Mouse (Mus musculus) midbrain, postnatal 0 days (tissue): ENCODE measurements around the gene Derl3. TPM values are rescaled to one million over a fixed set of nuclear protein-coding genes. Genes with fewer than 3 reads are reported as not detected.

Experiments used
- ATAC-seq: fragments of 200-750 bp; cut with Nextera tagmentation; 2 replicates; pipeline ENCODE4 v1.8.0; 2017; ENCODE audit warnings: moderate number of reproducible peaks, mild to moderate bottlenecking, moderate TSS enrichment, moderate library complexity; ENCODE audit not compliant: low FRiP score
- DNase-seq: peaks from one replicate; pipeline ENCODE4 v3.0.0-alpha.2; 2015; ENCODE audit warnings: low spot score
- H3K27ac ChIP-seq: fragments of 300-500 bp; sonication (generic); 2 replicates; pipeline ENCODE4 v1.5.1; 2014; ENCODE audit warnings: low read depth, mild to moderate bottlenecking, low read length, mixed read lengths
- H3K27me3 ChIP-seq: fragments of 300-500 bp; sonication (generic); 2 replicates; pipeline ENCODE4 v1.6.1; 2014; ENCODE audit warnings: low read length, control low read depth, mixed read lengths; ENCODE audit not compliant: insufficient read depth
- H3K36me3 ChIP-seq: fragments of 300-500 bp; sonication (generic); 2 replicates; pipeline ENCODE4 v1.6.1; 2014; ENCODE audit warnings: low read length, control low read depth, mixed read lengths; ENCODE audit not compliant: insufficient read depth
- H3K4me1 ChIP-seq: fragments of 300-500 bp; sonication (generic); 2 replicates; pipeline ENCODE4 v1.6.1; 2014; ENCODE audit warnings: mild to moderate bottlenecking, control low read depth, antibody characterized with exemption, low read length, mixed read lengths; ENCODE audit not compliant: insufficient read depth
- H3K4me2 ChIP-seq: fragments of 300-500 bp; sonication (generic); 2 replicates; pipeline ENCODE4 v1.6.1; 2014; ENCODE audit warnings: low read depth, mild to moderate bottlenecking, low read length, mixed read lengths; ENCODE audit not compliant: poor library complexity, severe bottlenecking
- H3K4me3 ChIP-seq: fragments of 300-500 bp; sonication (generic); 2 replicates; pipeline ENCODE4 v1.5.1; 2014; ENCODE audit warnings: low read depth, mild to moderate bottlenecking, low read length, moderate library complexity
- H3K9ac ChIP-seq: fragments of 300-500 bp; sonication (generic); replicated peaks from 2 replicates; pipeline ENCODE4 v1.6.1; 2014; ENCODE audit warnings: mild to moderate bottlenecking, low read length, moderate library complexity, mixed read lengths; ENCODE audit not compliant: poor library complexity, severe bottlenecking
- H3K9me3 ChIP-seq: fragments of 300-500 bp; sonication (generic); 2 replicates; pipeline ENCODE4 v1.6.1; 2016; ENCODE audit warnings: low read length, control low read depth
- CTCF ChIP-seq: IDR thresholded peaks from 2 replicates; pipeline ENCODE4 v1.5.1; 2016; ENCODE audit warnings: antibody characterized with exemption, mild to moderate bottlenecking
- WGBS: fragments of 180-500 bp; shearing (Covaris S2); extraction: QIAGEN DNeasy Blood & Tissue Kit; methylation state at CpG from one replicate; pipeline ENCODE4 v1.1.7; 2014; 5-methylcytosine and 5-hydroxymethylcytosine counted together
- polyA plus RNA-seq: library from polyadenylated mRNA; unstranded; fragments of >200 nt; fragmentation: Nextera tagmentation; extraction: Ambion mirVana; gene quantifications from 2 replicates; pipeline ENCODE4 v1.2.1, GENCODE M21; 2015
- total RNA-seq: library from RNA; depleted of rRNA; stranded (reverse); fragments of >200 nt; gene quantifications from 2 replicates; pipeline ENCODE4 v1.2.3, GENCODE M21; 2014

Gene Derl3
- total and polyA plus RNA-seq, 2 experiments from 2014 or later: 1.4 TPM

- TF ChIP-seq CTCF: peak; percentile 1; the same call in 1 of the 2 replicates
- peak overlapping the region; percentile 91 for H3K9ac ChIP-seq
- peaks cover 6% of the 10 kb centered on the region; the same call in 1 of the 2 replicates for H3K36me3 ChIP-seq
- peak overlapping the region; percentile 93 for H3K27ac ChIP-seq
- H3K27me3 ChIP-seq: no peaks in the 10 kb centered on the region
- H3K4me2 ChIP-seq: peak overlapping the region; percentile 71
- ATAC-seq (peak; percentile 55), DNase-seq (peak; percentile 36)
- H3K4me3 ChIP-seq: peak overlapping the region; percentile 81
- WGBS: 5% methylated on average over 22 of the region's 22 CpGs
- H3K9me3 ChIP-seq: no peaks in the 10 kb centered on the region
- H3K4me1 ChIP-seq: peaks cover 7% of the 10 kb centered on the region; the same call in 1 of the 2 replicates
Measured at GRCm38 (mm10) chr10:75921726-75922560, 28.7 kb downstream of the Derl3 start.

DNA sequence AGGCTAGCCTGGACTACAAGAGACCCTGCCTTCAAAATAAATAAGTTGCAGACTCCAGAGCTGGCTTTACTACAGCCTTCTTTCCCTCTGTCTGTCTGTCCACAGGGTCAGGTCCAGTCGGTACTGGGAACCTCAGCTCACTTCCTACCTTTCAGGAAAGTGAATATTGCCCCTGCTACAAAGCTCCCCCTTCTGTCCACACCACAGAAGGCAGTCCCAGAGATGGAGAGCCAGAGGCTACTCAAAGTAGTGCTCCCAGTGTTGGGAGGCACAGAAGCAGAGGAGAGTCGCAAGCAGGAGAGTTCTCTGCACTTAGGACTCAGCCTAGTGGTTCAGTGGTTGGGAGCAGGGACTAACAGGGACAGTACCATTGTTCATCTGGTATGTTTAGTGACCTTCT is 31.1 kb downstream of the Derl3 start:
- Histone ChIP-seq H3K4me2 (no peak overlapping the region), H3K27me3 (no peaks in the 10 kb centered on the region), H3K36me3 (peaks cover 6% of the 10 kb centered on the region; the same call in 1 of the 2 replicates), H3K4me3 (no peak overlapping the region), H3K27ac (no peak overlapping the region), H3K9me3 (no peaks in the 10 kb centered on the region), H3K9ac (no peak overlapping the region), H3K4me1 (peaks cover 4% of the 10 kb centered on the region; the same call in 1 of the 2 replicates)
- WGBS: 68% methylated on average over 2 of the region's 2 CpGs
- ATAC-seq (no peak), DNase-seq (no peak)
- TF ChIP-seq CTCF: peak; percentile 23

DNA sequence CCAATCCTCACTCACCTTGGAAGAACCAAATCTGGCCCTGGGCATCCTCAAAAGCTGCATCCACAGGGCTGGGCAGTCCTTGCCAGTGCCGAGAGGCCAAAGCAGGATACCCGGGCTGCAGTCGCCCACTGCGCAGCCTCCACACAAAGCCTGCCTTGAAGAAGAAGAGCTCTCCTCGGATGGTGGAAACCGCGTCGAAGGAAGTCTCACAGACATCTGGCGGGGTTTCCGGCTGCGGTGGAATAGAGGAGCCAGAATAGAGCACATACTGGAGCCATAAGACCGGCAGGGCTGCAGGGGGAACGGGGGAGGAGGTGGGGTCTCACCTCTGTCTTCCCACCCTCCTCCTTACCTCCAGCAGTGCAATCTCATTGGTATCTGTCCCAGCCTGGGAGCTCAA is 33.2 kb downstream of the Derl3 start:
- Histone ChIP-seq H3K9me3 (no peaks in the 10 kb centered on the region), H3K36me3 (peaks cover 6% of the 10 kb centered on the region; the same call in 1 of the 2 replicates), H3K27me3 (no peaks in the 10 kb centered on the region), H3K4me2 (no peak overlapping the region), H3K4me1 (peaks cover 4% of the 10 kb centered on the region; the same call in 1 of the 2 replicates), H3K9ac (no peak overlapping the region), H3K4me3 (no peak overlapping the region), H3K27ac (no peak overlapping the region)
- ATAC-seq (no peak), DNase-seq (no peak)
- no peak for TF ChIP-seq CTCF
- 79% methylated on average over 13 of the region's 13 CpGs for WGBS

GRCm38 (mm10) chr10:75930304-75930703 is 37.1 kb downstream of the Derl3 start:
- H3K27ac ChIP-seq: no peak overlapping the region
- H3K9ac ChIP-seq: no peak overlapping the region
- no peaks in the 10 kb centered on the region for H3K9me3 ChIP-seq
- no peak for TF ChIP-seq CTCF
- H3K36me3 ChIP-seq: peaks cover 6% of the 10 kb centered on the region; the same call in 1 of the 2 replicates
- ATAC-seq (no peak), DNase-seq (no peak)
- no peaks in the 10 kb centered on the region for H3K4me1 ChIP-seq
- H3K27me3 ChIP-seq: no peaks in the 10 kb centered on the region
- H3K4me2 ChIP-seq: no peak overlapping the region
- WGBS: 26% methylated on average over 6 of the region's 6 CpGs
- H3K4me3 ChIP-seq: no peak overlapping the region

DNA sequence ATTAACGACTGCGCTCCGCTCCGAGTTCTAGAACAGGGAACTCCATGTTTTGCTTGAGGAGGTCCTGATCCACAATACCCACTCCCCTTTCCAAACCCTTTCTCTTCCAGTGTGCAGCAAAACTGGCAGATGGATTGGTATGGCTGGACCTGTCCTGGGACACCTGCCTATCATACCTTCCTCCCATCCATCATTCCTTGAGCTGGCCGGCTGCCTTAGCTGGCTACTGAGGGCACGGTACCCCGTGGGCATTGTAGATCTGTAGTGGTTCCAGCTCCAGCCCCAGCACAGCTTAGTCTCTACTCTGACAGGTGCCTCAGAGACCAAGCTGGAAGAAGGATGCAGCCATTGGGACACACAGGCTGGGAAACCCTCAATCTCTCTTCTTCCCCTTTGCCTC is 38.1 kb downstream of the Derl3 start:
- Histone ChIP-seq H3K4me1 (no peaks in the 10 kb centered on the region), H3K36me3 (peaks cover 2% of the 10 kb centered on the region; the same call in 1 of the 2 replicates), H3K4me3 (peak overlapping the region; percentile 39; the same call in 1 of the 2 replicates), H3K4me2 (peak overlapping the region; percentile 85), H3K27ac (no peak overlapping the region), H3K9me3 (no peaks in the 10 kb centered on the region), H3K9ac (peak overlapping the region; percentile 61; the same call in 1 of the 2 replicates), H3K27me3 (no peaks in the 10 kb centered on the region)
- DNase-seq: no peak
- no peak for ATAC-seq
- no peak for TF ChIP-seq CTCF
- 23% methylated on average over 7 of the region's 7 CpGs for WGBS

- Histone ChIP-seq H3K4me2 (peak overlapping the region; percentile 85), H3K27ac (no peak overlapping the region), H3K9ac (peak overlapping the region; percentile 61), H3K36me3 (no peaks in the 10 kb centered on the region), H3K27me3 (no peaks in the 10 kb centered on the region), H3K9me3 (no peaks in the 10 kb centered on the region), H3K4me1 (no peaks in the 10 kb centered on the region), H3K4me3 (peak overlapping the region; percentile 39)
- no peak for TF ChIP-seq CTCF
- peak; percentile 30 for DNase-seq
- peak; percentile 21; the same call in 1 of the 2 replicates for ATAC-seq
- WGBS: under 1% methylated on average over 40 of the region's 44 CpGs
Measured at GRCm38 (mm10) chr10:75932081-75932678, 39.0 kb downstream of the Derl3 start.
